Mouse (Mus musculus) CD4-positive, CD25-positive, alpha-beta regulatory T cell, adult 2 months (primary cell): ENCODE measurements around the gene Basp1.
A peak's percentile ranks its signal among the peaks of the same experiment; 100 is the strongest.

Source experiments
- DNase-seq: peaks from one replicate; pipeline ENCODE4 v3.0.0-alpha.2; 2012; ENCODE audit warnings: low read depth, low spot score

Gene Basp1

DNA sequence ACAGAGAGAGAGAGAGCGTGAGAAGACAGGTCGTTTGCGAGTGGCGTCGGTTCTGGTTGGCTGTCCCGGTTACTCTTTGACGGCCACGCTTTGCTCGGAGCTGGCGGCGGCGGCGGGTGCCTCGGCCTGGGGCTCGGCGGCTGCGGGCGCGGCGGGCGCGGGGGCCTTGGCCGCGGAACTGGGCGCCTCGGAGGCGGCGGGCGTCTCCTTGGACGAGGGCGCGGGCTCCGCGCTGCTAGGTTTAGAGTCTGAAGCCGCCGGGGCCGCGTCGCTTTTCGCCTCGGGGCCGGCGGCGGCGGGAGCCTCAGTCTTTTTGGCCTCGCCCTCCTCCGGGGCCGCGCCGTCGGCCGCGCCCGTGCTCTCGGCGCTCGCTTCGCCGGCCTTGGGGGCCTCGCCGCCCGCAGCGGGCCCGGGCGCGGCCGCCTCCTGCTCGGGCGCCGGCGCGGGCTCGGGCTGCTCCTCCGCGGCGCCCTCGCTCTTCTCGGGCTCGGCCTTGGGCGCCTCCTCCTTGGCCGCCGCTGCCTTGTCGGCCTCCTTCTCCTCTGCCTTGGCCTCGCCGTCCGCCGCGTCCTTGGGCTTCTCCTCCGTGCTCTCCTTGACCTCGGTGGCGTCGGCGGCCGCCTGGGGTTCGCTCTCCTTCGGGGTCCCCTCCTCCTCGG is 49.3 kb downstream of the Basp1 start:
- no peak for DNase-seq

DNA sequence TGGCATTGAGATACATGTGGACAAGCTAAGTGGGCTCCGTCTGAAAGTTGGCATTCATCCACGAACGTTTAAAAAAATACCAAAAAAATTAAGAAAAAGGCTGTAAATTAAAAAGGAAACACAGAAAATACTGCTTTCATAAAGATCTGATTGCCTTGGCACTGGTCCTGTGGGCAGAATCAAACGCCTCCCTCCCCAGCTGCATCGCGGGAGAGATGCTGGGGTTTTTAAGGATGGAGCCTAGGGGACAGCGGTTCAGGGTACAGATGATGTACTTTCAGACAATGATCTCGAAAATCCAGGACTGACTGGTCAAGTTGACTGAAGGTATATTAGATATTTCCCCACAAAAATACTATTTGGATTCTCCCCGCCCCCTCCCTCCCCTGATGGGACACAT is 49.9 kb downstream of the Basp1 start:
- DNase-seq, result no peak

DNA sequence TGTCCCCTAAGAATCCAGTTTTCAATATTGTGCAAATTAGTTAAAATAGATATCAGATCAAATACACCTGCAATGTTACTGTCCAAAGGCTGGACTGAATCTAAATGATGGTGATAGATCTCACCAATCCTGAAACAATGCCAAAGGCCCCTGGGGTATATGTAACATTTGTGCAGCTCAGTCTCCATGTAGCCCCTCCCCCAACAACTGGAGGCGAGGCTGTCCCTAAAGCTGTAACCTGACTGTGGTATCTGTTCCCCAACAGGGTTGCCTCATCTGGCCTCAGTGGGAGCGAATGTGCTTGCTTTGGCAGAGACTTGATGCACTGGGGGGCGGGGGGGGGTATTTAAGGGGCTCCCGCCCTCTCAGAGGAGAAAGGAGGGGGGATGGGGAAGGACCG is 52.7 kb downstream of the Basp1 start:
- no peak for DNase-seq

DNA sequence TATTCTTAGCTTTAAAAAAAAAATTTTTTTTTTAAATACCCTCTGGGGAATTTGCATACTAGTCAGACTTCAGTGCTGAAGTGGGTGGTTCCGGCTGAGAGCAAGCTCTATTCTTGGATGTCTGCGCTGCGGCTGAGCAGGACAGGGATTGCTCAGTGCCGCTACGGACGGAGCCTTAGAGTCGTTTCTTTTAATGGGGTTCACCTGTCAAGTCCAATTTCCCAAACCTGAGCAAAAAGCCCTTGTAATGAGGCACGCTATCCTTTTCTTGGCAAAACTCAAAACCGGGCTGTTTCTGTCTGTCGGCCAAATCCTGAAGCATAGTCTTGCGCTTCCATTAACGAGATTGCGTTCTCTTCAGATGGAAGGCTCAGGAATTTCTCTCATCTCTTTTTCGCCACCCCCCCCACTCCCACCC is 54.9 kb downstream of the Basp1 start:
- no peak for DNase-seq

DNA sequence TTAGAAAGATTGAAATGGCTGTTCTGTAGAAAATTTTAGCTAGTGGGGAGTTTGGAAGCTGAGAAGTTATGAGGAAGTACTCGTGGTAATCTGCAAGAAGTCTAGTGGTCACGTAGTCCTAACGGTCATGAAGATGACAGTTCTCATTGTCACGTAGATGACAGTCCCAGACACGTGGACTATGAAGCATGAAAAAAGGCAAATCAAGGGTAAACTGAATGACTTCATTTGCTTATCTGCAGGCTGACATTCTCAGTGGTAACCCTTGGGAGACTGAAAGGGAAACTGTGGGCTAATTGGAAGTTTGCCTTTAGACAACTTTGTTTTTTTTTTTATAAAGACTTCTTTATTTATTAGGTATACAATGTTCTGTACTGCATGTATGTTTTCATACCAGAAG is 58.2 kb downstream of the Basp1 start:
- no peak for DNase-seq

DNA sequence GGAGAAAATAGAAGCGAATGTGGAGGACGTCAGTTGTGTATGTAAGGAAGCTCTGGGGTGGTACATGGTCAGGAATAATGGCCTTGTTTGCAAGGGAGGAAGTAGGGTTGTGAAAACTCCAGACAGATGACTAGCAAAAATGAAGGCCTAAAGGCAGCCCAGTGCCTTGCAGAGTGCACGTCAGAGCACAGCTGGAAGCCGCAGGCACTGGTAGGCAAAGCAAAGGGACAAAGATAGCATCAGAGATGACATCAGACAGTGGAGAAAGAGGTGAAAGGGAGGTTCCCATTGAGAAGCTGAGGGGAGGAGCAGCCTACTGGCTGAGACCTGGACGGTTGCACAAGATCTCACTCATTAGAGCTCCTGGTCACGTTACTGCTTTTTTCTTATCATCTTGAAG is 58.8 kb downstream of the Basp1 start:
- peak; percentile 7 for DNase-seq

DNA sequence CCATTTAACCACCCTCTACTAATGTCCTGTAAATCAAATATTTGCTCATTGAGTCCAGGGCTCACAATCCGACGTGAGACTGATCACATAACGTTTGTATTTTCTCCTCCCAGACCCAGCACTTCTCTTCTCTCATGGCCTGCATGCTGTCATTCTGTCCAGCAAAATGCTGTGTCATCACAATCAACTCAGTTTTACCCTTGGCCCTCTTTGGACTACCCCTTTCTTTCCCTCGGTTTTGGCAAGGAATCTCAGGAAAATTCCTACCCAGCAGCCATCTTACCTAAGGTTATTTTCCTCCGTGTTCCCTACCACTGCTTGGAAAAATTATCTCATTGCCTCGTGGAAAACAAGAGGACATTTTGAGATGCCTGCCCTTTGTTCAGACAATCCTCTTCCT is 60.1 kb downstream of the Basp1 start:
- DNase-seq, result no peak

DNA sequence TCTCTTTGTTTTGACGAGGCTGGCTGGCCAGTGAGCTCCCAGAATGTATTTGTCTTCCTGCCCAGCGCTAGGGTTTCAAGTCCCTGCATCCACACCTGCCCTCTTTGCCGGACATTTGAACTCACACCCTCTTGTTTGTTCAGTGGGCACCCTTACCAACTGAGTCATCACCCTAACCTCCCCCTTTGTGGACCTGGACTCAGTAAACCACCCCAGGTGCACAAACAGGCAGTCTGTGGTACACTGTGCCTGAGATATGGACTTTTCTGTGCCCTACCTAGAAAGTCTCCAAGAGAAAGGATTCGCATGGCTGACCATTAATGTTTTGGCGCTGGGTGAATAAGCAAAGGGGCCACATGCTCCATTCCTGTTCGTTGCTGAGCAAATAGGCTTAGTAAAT is 70.3 kb downstream of the Basp1 start:
- DNase-seq, result no peak

DNA sequence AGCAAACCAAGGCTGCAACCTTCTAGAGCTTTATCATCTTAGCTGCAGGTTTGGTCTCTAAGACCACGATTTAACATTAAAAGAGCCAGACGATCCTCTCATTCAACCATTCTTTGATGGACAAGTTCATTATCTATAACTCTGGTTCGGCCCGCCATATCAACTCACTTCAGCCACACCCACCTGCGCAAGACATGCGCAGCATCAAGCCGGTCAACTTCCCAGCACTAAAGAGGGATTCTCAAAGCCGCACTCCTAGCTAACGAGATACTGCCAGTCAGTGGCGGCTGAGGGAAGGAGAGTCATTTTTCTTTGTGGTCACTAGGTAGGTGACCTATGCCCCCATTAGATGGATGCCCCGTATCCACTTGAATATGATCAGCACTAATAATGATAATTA is 78.3 kb downstream of the Basp1 start:
- DNase-seq, result no peak

DNA sequence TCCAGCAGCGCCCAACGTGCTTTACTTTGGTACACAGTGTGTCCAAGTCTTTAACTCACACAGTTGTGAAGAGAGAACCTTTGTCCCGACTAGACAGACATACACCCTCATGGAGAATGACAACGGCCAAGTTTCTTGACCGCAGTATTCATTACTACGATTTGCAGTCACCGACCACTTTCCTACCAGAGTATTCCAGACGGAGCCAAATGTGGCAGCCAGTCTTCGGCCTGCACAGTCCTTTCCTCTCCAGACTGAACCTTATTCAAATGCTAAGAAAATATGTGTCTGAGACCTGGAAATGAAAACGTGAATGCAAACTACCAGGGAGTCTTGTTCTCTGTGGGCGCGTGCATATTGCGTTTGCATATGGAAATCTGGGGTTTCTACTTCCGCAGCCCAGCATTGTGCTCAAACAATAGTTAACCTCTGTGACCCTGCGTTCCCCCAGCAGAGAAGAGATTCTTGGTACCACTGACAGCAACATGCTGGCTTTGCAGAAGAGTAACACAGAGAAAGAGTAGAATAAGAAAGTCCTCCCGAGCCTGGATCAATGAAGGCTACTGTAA is 81.6 kb downstream of the Basp1 start:
- no peak for DNase-seq

DNA sequence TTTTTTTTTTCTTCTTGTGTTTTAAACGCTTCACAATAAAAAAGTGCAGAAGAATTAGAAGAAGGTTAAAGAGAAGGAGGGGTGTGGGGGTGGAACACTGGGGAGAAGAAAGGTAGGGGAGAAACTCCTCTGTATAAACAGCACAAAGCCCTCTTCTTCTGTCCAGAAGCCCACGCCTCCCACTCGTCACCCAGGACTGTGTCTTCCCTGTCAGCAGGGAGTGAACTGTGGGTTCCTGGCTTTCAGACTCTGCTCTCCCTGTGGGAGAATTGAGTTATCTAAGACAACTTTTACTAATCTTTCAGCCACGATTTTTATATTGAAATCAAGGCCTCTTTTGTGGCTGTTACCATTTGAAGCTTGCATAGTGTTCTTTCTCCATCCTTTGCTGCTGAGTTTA is 82.6 kb downstream of the Basp1 start:
- DNase-seq, result no peak

DNA sequence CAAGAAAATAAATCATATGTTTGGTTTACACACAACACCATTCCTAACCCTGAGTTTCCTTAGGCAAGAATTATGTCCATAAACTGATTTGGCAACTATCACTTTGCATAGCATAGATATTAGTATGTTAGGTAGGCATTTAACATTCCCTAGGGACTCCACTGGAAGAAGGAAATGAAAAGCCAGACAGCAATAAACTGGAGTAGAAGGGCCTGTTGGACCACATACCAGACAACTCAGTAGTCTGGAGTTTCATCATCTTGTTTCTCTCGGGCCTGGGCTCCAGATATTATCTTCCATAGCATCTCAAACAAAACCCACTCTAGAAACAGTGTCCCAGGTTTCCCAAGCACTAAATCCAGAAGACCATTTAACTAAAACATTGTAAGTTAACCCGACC is 91.0 kb downstream of the Basp1 start:
- DNase-seq, result no peak

DNA sequence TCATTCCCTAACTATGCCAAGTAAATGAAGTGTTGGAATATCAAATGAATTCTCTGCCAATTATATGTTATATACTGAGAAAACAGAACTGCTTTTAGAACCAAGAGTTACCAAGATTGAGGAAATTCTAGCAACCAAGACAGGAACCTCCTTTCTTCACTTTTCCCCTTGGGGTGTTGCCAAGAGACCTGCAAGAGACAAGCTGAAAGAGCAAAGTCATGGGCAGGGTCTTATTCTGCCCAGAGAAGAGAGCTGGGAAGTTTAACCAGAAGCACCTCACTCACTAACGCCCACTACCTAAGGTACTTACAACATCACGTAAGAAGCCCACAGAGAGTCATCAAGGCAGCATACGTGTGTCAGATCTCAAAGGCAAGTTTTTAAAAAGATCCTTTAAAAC is 91.5 kb downstream of the Basp1 start:
- DNase-seq, result no peak

DNA sequence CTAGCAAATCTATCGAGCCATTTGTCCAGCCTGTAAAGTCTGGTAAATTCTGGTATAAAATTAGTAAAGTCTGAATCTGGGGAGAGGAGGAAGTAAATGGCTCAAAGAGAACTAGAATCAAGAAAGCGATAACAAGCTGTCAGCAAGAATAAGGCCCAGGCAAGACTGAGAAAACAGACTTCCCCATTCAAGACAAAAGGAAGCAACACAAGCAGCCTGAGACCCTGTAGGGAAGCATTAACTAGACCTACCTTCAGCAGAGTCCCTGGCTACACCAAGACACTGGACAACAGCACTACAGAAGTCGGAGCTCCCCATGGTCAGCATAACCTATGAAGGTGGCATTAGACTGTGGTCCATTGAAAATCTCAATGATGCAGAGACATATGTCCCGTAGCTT is 91.9 kb downstream of the Basp1 start:
- DNase-seq, result no peak

DNA sequence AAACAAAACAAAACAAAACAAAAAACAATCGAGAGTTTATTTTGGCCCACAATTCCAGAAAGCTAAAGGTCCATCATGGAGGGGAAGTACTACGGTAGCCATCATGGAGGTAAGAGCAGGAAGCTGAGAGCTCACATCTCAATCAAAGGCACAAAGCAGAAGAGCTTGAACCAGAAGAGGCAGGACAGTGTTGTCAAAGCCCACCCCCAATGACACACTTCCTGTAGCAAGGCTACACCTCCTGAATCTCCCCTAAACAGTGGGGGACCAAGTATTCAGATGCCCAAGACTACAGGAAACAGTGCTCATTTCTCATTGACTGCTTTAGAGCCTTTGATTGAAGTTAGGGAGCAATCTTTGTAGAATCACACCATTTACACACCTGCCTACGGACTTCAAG is 99.1 kb downstream of the Basp1 start:
- no peak for DNase-seq
